Mouse (Mus musculus) olfactory bulb, adult 2 months (tissue): Measurements from ENCODE around the gene Daam1. TPM values are rescaled to one million over a fixed set of nuclear protein-coding genes. Genes with fewer than 3 reads are reported as not detected.

Experiments
- H3K27ac ChIP-seq: fragments of 200-500 bp; 2 replicates; pipeline ENCODE4 v1.5.1; 2012; ENCODE audit warnings: low read depth, low read length; ENCODE audit not compliant: insufficient read depth
- H3K4me1 ChIP-seq: fragments of 200-500 bp; 2 replicates; pipeline ENCODE4 v1.6.1; 2012; ENCODE audit warnings: low read length; ENCODE audit not compliant: control insufficient read depth, insufficient read depth
- H3K4me3 ChIP-seq: fragments of 200-500 bp; 2 replicates; pipeline ENCODE4 v1.5.1; 2012; ENCODE audit warnings: mild to moderate bottlenecking, low read depth, low read length, moderate library complexity; ENCODE audit not compliant: insufficient read depth
- CTCF ChIP-seq: fragments of 200-500 bp; IDR thresholded peaks from 2 replicates; pipeline ENCODE4 v1.5.1; 2012; ENCODE audit warnings: low read depth, mild to moderate bottlenecking, low read length, moderate library complexity; ENCODE audit not compliant: insufficient read depth
- POLR2A ChIP-seq: fragments of 200-500 bp; IDR thresholded peaks from 2 replicates; pipeline ENCODE4 v1.6.1; 2012; ENCODE audit warnings: mild to moderate bottlenecking, low read depth, low read length, moderate library complexity; ENCODE audit not compliant: insufficient read depth
- WGBS: fragments of 180-500 bp; shearing (Covaris S2); methylation state at CpG from one replicate; pipeline ENCODE4 v1.1.7; 2018; 5-methylcytosine and 5-hydroxymethylcytosine counted together
- polyA plus RNA-seq: library from polyadenylated mRNA; stranded (reverse); fragments of >200 nt; gene quantifications from 2 replicates; pipeline ENCODE4 v1.2.4, GENCODE M21; 2012; ENCODE audit warnings: low replicate concordance; ENCODE audit not compliant: missing spikeins, insufficient read depth, insufficient read length

Gene Daam1
- polyA plus RNA-seq, 1 experiment: not detected

GRCm38 (mm10) chr12:72037049-72037448 is 206.2 kb downstream of the Daam1 start:
- TF ChIP-seq POLR2A (no peak), CTCF (no peak)
- WGBS: 94% methylated on average over 6 of the region's 6 CpGs
- Histone ChIP-seq H3K27ac (no peak overlapping the region), H3K4me1 (no peaks in the 10 kb centered on the region), H3K4me3 (no peak overlapping the region)

GRCm38 (mm10) chr12:72038866-72039265 is 208.0 kb downstream of the Daam1 start:
- Histone ChIP-seq H3K4me3 (no peak overlapping the region), H3K4me1 (no peaks in the 10 kb centered on the region), H3K27ac (no peak overlapping the region)
- no peak for TF ChIP-seq POLR2A
- no peak for TF ChIP-seq CTCF
- WGBS: 67% methylated on average over 2 of the region's 2 CpGs

- Histone ChIP-seq H3K27ac (no peak overlapping the region), H3K4me1 (no peaks in the 10 kb centered on the region), H3K4me3 (no peak overlapping the region)
- whole genome bisulfite sequencing: 63% methylated on average over 8 of the region's 8 CpGs
- TF ChIP-seq POLR2A (no peak), CTCF (no peak)
Measured at GRCm38 (mm10) chr12:72039501-72039900, 208.6 kb downstream of the Daam1 start.

GRCm38 (mm10) chr12:72041238-72041637 is 210.4 kb downstream of the Daam1 start:
- WGBS: 97% methylated on average over 3 of the region's 3 CpGs
- Histone ChIP-seq H3K27ac (no peak overlapping the region), H3K4me3 (no peak overlapping the region), H3K4me1 (no peaks in the 10 kb centered on the region)
- TF ChIP-seq POLR2A (no peak), CTCF (no peak)

Other genes starting within 250 kb of the Daam1 start
- gene Gpr135, start 240.0 kb downstream of the Daam1 start, polyA plus RNA-seq: not detected in 2 replicates